Mouse (Mus musculus) lung, postnatal 25 days (tissue): ENCODE measurements around the gene Gm6592.
A peak's percentile ranks its signal among the peaks of the same experiment; 100 is the strongest.
"Not testable (repeated sequence)": the region's sequence is repeated elsewhere in the genome, so short reads cannot be mapped to it uniquely, and the experiment has no call there.

Experiments
- DNase-seq: peaks from one replicate; pipeline ENCODE4 v3.0.0; 2022; ENCODE audit warnings: low spot score

The Gm6592 gene

GRCm38 (mm10) chrX:8843694-8844093 lies at the start of gene Gm6592:
Gene Gm6592 (plus strand): TSS chrX:8843994.
- DNase-seq: no peak

GRCm38 (mm10) chrX:8803391-8803790 lies 40.4 kb upstream of the Gm6592 start, which contains the start of gene Ssxb5:
Gene Ssxb5 (plus strand): TSS chrX:8803691.
- DNase-seq: not testable (repeated sequence)

- peak; percentile 15 for DNase-seq
Measured at GRCm38 (mm10) chrX:8832043-8832442, 11.8 kb upstream of the Gm6592 start.

- no peak for DNase-seq
Measured at GRCm38 (mm10) chrX:8852486-8852885, 8.7 kb downstream of the Gm6592 start.

- peak; percentile 74 for DNase-seq
Measured at GRCm38 (mm10) chrX:8864331-8864730, 20.5 kb downstream of the Gm6592 start.

GRCm38 (mm10) chrX:8873953-8874352 lies 30.2 kb downstream of the Gm6592 start, which contains the start of gene Gm5751:
Gene Gm5751 (plus strand): TSS chrX:8874253.
- not testable (repeated sequence) for DNase-seq

- DNase-seq: no peak
Measured at GRCm38 (mm10) chrX:8884336-8884735, 40.5 kb downstream of the Gm6592 start.

- DNase-seq: no peak
Measured at GRCm38 (mm10) chrX:8891975-8892342, 48.2 kb downstream of the Gm6592 start.

GRCm38 (mm10) chrX:8892343-8893155 lies 48.8 kb downstream of the Gm6592 start, which contains the start of gene B630019K06Rik:
Gene B630019K06Rik (plus strand): TSS chrX:8892382.
- peak; percentile 74 for DNase-seq

- no peak for DNase-seq
Measured at GRCm38 (mm10) chrX:8893182-8893651, 49.4 kb downstream of the Gm6592 start.
